Mouse (Mus musculus) large intestine, adult 2 months (tissue): ENCODE measurements around the gene Prr11. TPM values are rescaled to one million over a fixed set of nuclear protein-coding genes. Genes with fewer than 3 reads are reported as not detected.

Experiments
- DNase-seq: peaks from one replicate; pipeline ENCODE4 v3.0.0-alpha.2; 2012; ENCODE audit warnings: low read depth, low spot score
- WGBS: fragments of 180-500 bp; shearing (Covaris S2); methylation state at CpG from one replicate; pipeline ENCODE4 v1.1.7; 2018; 5-methylcytosine and 5-hydroxymethylcytosine counted together
- polyA plus RNA-seq: library from polyadenylated mRNA; depleted of rRNA; stranded (reverse); fragments of >200 nt; gene quantifications from 2 replicates; pipeline ENCODE4 v1.2.3, GENCODE M21; 2012; rRNA removed

Prr11 gene
- polyA plus RNA-seq: 2.3 and 2.4 TPM in 2 replicates

DNA sequence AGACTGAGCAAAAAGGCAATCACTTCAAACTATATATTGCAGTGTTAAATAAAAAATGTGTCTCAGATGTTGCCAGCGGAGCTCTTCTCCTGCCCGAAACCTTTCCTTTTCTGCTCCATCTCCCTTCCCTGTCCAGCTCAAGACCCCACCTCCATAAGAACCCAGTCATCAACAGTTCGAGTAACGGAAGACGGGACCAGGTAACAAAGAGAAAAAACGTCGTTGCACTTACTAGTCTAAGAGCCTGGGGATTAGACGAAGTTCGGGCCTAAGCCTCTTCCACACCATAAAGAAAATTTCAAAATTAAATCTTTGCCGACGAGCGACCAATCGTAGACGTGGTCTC, at the start of gene Prr11:
TSS of gene Prr11 (minus strand) at position 300 of the 346 bp plus-strand sequence.
- DNase-seq: no peak
- under 1% methylated on average over 14 of the region's 14 CpGs for WGBS

DNA sequence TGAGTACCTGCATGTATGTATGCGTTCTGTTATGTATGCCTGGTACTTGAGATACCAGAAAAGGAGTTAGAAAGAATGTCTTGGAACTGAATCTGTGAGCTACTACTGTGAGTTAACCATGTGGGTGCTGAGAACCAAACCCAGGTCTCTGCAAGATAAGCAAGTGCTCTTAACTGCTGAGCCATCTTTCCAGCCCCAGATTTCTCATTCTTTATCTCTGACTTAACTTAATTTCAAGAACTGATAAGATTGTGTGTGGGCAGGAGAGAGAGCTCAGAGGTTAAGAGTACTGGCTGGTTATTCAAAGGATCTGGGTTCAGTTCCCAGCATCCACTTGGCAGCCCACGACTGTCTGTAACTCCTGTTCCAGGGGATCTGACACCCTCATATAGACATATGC, 49.5 kb upstream of the Prr11 start:
- DNase-seq: no peak
- WGBS: 92% methylated on average over 2 of the region's 2 CpGs

DNA sequence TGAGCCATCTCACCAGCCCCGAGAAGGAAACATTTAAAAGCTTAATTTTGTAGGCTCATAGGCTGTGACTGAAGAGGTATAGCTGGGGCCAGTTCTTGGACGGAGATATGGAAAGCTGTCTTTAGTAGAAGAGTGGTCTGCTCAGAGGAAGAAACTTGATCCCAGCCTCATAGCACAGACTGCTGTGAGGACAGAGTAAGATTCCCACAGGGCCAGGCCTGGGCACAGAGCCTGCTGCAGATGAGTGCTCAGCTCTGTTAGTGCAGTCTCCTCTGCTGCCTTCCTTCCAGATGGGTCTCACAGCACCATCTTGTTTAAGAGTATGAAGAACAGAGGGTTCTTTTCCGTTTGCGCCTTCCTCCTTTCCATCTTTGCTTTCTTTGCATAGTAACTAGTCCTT, 27.7 kb upstream of the Prr11 start:
- no peak for DNase-seq
- WGBS: 94% methylated on average over 4 of the region's 4 CpGs

DNA sequence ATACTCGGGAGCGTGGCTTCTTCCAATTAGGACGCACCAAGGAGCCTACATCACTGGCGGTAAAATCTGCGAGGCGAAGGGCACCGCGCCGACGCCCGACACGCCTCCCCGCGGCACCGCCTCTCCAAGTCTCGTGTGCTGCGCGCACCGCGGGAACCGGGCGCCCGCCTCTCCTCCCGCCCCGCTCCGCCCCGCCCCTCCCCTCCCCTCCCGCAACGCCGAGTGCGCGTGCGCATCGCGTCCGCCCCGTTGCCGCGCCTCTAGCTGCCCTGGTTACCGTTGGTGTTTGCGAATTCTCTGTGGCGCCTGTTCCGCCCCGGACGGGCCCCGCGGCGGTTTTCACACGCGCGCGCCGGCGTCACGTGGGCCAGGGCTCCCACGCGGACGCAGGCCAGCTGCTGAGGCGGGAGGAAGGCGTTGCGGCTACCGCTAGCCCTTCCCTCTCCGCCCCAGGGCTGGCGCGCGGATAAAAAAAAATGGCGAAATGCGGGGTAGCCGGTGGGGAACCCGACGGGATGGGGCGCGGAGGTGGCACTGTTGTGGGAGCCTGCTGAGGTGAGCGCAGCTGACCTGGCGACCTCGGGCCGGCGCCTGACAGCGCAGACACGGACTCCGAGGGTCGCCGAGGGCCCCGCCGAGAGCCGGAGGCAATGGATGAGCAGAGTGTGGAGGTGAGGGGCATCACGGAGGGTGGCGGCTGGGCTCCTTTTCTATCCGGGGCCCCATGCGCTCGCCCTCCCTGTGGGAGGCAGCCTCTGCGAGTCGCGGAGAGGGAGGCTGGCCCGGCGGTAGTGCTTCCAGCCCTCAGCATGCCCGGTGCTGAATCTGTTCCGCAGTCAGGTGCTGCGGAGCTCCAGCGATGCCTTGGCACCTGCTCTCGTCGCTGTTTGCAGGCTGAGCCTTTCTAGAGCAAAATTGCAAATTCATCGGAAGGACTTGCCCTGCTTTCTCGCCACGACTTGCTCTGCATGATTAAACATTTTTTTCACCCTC, 18.6 kb upstream of the Prr11 start, which contains the start of gene Trim37:
TSS of gene Trim37 (plus strand) at position 254 of the 993 bp plus-strand sequence.
- under 1% methylated on average over 90 of the region's 105 CpGs for WGBS
- peak; percentile 68 for DNase-seq

DNA sequence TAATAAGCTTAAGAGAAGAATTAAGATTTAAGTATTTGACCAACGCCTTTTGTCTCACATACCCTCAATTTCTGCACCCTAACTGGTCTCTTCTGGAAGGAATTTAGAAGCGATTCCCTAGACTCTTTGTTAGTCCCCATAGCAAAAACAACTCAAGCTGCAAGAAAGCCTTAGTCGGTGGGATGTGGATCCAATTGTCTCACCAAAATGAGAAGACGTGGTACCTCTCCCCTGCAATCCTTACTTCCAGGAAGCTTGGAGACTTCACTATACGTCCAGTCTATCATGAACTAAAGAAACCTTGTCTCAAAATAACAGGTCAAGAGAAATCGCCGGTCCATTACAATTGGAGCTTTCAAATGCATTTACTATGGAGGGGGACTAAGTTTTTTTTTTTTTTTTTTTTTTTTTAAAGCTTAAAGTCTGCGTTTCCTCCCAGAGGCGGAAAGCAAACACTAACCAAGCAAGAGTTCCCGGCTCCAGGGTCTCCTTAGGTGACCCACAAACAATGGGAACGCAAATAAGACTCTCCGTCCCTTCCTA, 17.8 kb upstream of the Prr11 start:
- 3% methylated on average over 12 of the region's 12 CpGs for WGBS
- DNase-seq: no peak

DNA sequence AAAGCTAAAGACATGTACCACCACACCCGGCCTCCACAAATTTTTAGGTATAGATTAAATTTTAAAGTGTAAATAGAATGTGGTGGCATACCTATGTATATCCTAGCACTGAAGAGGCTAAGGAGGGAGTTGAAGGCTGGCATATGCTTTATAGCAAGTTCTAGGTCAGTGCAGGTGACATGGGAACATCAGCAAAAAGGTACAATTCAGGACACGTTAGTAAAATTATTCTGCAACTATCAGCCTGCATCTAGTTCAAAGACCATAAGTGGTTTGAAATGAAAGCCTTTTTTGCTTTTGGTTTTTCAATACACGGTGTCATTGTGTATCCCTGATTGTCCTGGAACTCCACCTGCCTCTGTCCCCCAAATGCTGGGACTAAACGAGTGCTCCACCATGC, 17.1 kb upstream of the Prr11 start:
- no peak for DNase-seq
- WGBS: 62% methylated on average over 4 of the region's 4 CpGs

DNA sequence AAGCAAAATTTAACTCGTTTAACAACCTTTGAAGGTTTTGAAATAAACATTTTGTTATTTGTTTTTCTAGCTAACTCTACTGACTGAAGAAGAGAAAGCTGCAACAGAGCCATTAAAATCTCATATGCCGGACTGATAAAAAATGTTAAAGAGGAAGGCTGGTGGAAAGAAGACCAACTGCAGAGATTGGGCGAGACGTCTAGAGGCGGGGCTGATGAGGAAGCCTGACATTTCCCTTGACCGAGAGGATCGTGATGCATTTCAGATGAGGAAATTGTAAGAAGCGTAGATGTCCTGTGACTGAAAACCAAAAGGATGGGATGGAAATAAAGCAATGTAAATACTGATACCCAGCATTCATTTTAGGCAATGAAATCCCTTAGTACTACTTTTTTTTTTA, 13.4 kb upstream of the Prr11 start:
- WGBS: 82% methylated on average over 8 of the region's 8 CpGs
- DNase-seq: no peak

DNA sequence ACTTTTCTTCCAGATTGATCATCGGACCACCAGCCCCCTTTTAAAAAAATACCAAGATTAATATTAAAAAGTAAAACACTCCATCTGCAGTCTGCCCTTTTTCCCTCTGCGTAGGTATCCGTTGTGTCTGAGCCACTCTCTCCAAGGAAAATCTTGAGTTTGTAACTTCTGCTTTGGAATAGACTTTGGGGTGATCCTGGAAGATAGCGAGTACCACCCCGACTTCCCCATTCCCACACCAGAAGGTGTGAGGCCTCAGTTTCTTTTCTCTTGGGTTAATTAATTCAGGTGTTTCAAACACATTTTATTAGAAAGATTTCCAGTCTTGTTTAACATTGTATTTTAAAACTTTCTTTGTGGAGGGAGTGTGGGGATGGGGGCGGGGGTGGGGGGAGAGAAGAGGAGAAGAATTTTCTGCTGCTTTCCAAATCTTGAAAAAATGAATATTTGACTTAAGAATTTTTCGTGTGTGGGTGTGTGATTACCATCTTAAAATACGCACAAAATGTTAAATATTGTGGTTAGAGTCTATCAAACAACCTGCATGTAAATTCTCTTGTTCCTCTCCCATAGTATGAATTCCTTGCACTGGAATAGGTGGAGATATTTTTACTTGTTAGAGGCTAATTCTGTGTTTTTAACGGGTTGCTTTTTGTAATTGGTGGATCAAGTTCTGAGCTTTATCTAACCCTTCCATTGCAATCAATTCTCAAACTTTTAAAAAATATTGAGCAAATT, 1.8 kb upstream of the Prr11 start:
- no peak for DNase-seq
- 9% methylated on average over 9 of the region's 9 CpGs for WGBS

DNA sequence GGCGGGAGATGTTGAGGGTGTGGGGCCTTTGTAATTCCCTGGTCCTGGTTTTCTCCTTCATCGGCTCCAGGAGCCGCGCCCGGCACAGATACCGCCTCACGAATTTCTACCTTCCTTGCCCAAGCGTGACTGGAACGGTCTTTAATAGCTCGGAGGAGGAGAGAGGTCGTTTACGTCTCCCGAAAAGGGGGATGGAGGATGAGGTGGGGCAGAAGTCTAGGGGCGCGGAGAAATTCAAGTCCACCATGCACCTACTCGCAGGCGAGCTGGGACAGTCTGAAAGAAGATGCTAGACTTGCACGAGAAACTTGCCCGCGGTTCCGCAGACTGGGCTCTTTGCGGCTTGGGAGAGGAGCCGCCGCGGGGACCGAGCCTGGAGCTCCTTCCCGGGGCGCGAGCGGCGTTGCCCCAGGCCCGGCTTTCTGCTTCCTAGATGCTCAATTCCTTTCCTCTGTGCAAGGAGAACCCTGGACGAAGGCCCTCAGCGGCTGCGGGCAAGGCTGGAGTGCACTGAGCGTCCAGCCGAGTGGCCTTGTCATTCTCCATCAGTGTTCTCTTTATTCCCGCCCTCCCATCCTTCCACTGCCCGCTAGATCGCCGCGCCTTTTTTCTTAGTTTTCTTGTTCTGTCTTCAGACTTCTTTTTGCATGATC, 1.1 kb upstream of the Prr11 start:
- WGBS: under 1% methylated on average over 42 of the region's 42 CpGs
- DNase-seq: no peak

DNA sequence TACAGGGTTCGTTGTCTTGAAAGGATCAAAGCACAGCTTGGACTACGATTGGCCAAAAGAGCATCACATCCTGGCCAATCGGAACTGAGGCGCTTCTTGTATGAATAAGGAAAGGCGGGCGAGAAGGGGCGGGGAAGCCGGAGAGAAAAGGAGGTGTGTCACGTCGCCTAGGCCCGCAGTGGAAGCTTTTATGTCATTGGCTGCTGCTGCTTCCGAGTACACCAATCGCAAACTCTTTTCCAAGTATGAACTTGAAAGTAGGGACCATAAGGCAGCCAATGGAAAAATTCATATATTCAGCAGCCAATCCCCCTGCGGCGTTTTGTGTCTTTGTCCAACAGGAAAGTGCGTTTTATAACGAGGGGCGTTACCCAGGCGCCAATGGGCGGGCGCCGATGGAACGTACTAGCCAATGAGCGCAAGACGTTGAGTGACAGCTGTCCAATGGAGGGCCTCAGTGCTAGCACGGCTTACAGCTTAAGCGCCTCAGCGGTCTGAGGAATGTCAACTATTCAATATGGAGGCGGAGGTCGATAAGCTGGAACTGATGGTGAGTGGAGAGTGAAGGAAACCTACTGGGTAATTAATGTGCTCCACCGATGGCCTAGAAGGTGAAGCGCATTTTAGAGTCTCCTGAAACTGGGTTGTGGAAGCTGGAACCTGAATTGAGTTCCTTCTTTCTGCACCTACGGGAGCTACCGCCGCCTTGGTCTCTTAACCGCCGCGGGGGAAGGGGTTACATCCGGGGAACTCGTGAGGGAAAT, 429 bp upstream of the Prr11 start, which contains the start of gene Ska2:
TSS of gene Ska2 (plus strand) at position 480 of the 764 bp plus-strand sequence.
- peak; percentile 100 for DNase-seq
- WGBS: under 1% methylated on average over 40 of the region's 40 CpGs

DNA sequence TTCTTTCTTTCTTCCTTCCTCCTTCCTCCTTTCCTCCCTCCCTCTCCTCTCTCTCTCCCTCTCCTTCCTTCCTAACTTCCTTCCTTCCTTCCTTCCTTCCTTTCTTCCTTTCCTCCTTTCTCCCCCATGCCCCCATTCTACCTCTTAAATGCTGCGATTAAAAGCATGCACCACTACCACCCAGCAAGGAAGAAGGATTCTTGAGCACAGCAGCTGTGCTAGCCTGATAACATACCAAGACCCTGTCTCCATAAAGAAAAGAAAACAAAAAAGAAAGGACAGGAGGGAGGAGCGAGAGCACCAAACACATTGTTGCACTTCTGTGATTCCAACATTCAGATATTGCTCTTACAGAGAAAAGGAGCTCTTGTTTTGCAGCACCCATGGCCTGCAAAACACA, 21.4 kb downstream of the Prr11 start:
- 47% methylated on average over 2 of the region's 2 CpGs for WGBS
- no peak for DNase-seq

DNA sequence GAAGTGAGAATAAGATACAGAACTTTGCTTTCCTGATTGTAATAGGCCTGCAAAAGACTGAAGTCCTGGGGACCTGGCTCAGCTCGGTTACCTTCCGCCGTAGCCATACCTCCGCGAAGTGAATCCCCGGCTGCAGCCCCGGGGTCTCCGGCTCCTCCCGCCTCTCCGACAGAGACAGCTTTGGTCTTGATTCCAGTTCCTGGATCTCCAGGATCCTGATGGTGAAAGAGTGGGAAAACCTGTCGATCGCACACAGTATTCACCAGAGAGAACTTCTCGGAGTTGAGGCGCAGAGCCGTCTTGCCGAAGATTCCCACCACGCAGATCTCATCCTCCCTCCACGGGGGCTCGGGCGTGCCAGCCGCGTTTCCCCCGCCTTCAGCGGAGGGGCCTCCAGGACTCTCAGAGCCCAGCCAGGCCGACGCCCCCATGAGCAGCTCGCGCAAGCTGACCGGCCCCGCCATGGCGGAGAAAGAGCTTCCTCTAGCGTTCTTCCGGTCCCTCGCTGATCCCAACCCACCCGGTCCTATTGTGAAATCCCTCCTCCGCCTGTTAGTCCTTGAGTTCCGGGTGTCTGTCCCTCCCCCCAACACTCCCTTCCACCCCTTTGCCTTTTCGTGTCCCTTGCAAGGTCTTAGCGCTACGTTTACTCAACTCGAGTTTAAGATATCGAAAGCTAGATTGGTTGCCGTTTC, 22.1 kb downstream of the Prr11 start, which contains the start of gene Smg8:
TSS of gene Smg8 (minus strand) at position 485 of the 695 bp plus-strand sequence.
- no peak for DNase-seq
- 1% methylated on average over 43 of the region's 43 CpGs for WGBS

DNA sequence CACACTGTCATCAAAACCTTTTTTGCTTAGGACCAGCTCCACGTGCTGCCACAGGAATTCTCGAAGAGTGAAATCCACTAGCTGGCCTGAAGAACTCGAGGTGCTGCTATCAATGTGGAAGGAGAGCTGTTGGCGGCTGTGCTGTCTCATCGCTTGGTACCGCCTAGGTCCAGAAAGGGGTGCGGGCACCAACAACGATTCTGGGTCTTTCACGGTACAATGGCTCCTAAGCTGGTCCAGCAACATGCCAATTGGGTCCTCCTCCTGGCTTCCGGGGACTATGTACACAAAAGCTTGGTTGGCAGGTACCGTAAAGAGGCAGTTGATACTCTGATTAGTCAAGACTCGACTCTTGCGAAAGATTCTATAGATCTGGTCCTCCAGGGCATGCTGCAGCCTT, 23.0 kb downstream of the Prr11 start:
- 67% methylated on average over 13 of the region's 13 CpGs for WGBS
- no peak for DNase-seq

DNA sequence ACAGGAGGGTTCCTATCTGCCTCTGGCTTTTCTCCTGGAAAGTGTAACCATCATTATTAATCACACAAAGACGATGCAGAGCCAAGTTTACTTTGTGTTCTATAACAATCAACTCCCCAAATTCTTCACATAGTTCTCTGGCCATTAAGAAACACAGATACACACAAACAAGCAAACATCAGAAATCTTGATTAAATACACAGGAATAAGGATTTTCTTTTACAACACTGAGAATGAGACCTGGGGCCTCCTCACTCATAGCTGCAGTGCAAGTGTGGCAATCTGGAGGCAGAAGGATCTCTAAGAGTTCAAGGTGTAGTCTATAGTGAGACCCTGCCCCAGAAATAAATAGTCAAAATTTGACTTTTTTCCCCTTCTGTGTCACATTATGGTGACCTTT, 24.8 kb downstream of the Prr11 start:
- WGBS: 53% methylated on average over 1 of the region's 1 CpGs
- no peak for DNase-seq

DNA sequence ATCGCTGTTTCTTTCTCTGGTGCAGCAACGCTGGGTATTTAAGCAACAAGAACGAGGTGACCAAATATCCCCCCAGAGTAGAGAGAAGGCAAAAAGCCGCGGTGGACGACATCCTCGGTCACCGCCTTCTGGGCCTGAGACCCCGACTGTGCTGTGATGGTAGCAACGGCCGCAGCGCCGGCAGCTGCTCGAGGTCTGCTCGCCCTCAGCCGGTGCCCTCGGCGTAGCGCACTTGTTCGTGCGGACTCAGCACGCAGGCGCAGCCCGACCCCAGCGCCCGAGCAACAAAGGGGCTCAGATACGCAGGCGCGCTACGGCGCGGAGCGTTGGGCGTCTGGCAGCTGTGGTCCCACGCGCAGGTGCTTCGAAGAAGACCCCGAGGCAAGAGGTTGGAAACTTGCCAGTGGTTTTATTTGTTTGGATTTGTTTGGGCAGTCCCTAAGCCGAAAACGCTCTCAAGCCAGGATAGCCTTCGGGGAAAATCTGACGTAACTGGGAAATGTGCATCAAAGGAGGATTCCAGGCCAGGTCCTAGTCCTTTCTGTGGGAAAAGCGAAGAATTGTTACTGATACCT, 34.6 kb downstream of the Prr11 start, which contains the start of gene Gdpd1:
TSS of gene Gdpd1 (minus strand) at position 197 of the 575 bp plus-strand sequence.
- peak; percentile 55 for DNase-seq
- under 1% methylated on average over 43 of the region's 43 CpGs for WGBS

DNA sequence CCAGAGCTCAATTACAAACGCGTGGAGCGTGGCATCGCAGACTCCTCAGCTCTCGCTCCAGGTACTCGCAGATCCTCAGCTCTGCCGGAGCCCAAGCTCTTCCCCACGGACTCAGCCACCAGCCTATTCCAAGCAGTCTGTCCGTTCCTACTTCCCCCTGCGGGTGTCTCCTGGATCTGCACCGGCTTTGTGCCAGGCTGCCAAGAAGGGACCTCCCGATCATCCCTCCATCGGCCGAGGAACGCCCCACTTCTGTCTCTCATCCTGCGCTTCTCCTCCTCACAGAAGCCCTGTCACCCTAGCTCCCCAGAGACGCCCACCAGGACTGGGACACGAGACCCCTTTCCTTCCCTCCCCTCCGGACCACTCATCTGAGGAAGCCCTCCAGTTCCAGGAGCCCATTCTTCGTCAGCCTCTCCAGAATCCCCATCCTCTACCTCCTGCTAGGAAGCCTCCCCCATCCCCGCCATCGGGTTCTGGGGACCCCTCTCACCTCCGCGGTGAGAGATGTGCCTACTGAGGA, 35.1 kb downstream of the Prr11 start:
- 2% methylated on average over 24 of the region's 24 CpGs for WGBS
- DNase-seq: peak; percentile 54

DNA sequence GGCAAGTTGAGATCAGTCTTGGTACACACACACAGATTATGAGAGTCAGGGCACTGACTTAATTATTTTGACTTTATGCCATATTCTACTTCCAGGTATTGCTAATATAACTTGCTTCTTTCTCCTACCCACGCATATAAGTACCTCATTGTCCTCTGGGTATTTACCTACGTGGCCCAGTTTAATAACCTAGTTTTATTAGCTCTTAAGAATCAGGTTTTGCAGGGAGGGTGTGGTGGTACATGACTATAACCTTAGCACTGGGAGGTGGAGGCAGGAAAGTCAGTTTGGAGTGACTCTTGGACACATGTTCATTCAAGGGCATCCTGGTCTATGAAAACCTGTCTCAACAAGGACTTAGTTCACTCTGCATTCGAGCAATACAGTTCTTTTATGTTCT, 46.4 kb downstream of the Prr11 start:
- DNase-seq: peak; percentile 86
- WGBS: 20% methylated on average over 3 of the region's 3 CpGs

DNA sequence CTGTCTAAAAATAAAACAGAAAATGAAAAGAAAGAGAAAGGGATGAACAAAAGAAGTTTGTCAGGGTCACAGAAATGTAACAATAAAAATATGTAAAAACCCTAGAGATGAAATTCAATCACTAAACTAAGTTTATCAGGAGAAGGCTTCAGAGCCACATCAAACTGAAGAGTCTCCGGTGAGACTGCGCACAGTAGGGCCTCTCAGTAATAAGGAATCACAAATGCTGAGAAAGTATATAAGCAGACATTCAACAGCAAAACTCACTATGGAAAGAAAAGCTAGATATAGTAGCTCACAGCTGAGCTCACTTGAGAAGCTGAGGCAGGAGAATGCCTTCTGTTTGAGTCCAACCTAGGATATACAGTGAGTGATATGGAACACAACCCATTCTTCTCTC, 48.1 kb downstream of the Prr11 start:
- 98% methylated on average over 2 of the region's 2 CpGs for WGBS
- no peak for DNase-seq
